Mouse (Mus musculus) C2C12 (cell line): ENCODE results near the gene Pex11a.

ENCODE experiments used
- CEBPB ChIP-seq: IDR thresholded peaks from one replicate; pipeline ENCODE4 v1.6.1; 2011; ENCODE audit warnings: low read depth, mild to moderate bottlenecking, control low read depth, moderate library complexity
- CTCF ChIP-seq: IDR thresholded peaks from one replicate; pipeline ENCODE4 v1.5.1; 2011; ENCODE audit not compliant: control insufficient read depth, insufficient read depth, insufficient read length
- MAX ChIP-seq: IDR thresholded peaks from one replicate; pipeline ENCODE4 v1.6.1; 2011; ENCODE audit warnings: mild to moderate bottlenecking, control low read depth
- MYOD1 ChIP-seq: IDR thresholded peaks from one replicate; pipeline ENCODE4 v1.6.1; 2011; ENCODE audit warnings: low read depth; ENCODE audit not compliant: control insufficient read depth, insufficient read length
- MYOG ChIP-seq: IDR thresholded peaks from one replicate; pipeline ENCODE4 v1.6.1; 2011; ENCODE audit not compliant: control insufficient read depth, insufficient read length; ENCODE audit errors: extremely low read depth
- USF1 ChIP-seq: IDR thresholded peaks from one replicate; pipeline ENCODE4 v1.6.1; 2011; ENCODE audit warnings: low read depth, mild to moderate bottlenecking, control low read depth, moderate library complexity

- TF ChIP-seq CTCF (no peak), USF1 (no peak), CEBPB (no peak), MAX (no peak), MYOD1 (no peak), MYOG (no peak)
Observed at GRCm38 (mm10) chr7:79710130-79710607, 32.8 kb downstream of the Pex11a start.
